Mouse (Mus musculus) heart, postnatal 0 days (tissue): ENCODE results near the gene Sbno2. TPM values are rescaled to one million over a fixed set of nuclear protein-coding genes. Genes with fewer than 3 reads are reported as not detected.

Experiments
- ATAC-seq: fragments of 200-750 bp; cut with Nextera tagmentation; 2 replicates; pipeline ENCODE4 v1.8.0; 2017; ENCODE audit warnings: low read depth, moderate number of reproducible peaks, moderate library complexity; ENCODE audit not compliant: insufficient read depth
- DNase-seq: peaks from one replicate; pipeline ENCODE4 v3.0.0-alpha.2; 2016; ENCODE audit warnings: low spot score
- H3K27ac ChIP-seq: fragments of 300-500 bp; sonication (generic); 2 replicates; pipeline ENCODE4 v1.5.1; 2014; ENCODE audit warnings: low read depth, mild to moderate bottlenecking
- H3K27me3 ChIP-seq: fragments of 300-500 bp; sonication (generic); 2 replicates; pipeline ENCODE4 v1.6.1; 2014; ENCODE audit warnings: low read length, mixed read lengths; ENCODE audit not compliant: control insufficient read depth, insufficient read depth
- H3K36me3 ChIP-seq: fragments of 300-500 bp; sonication (generic); replicated peaks from 2 replicates; pipeline ENCODE4 v1.6.1; 2014; ENCODE audit warnings: low read length, mixed read lengths; ENCODE audit not compliant: control insufficient read depth, insufficient read depth
- H3K4me1 ChIP-seq: fragments of 300-500 bp; sonication (generic); 2 replicates; pipeline ENCODE4 v1.6.1; 2014; ENCODE audit warnings: antibody characterized with exemption; ENCODE audit not compliant: control insufficient read depth, insufficient read depth
- H3K4me2 ChIP-seq: fragments of 300-500 bp; sonication (generic); 2 replicates; pipeline ENCODE4 v1.6.1; 2014; ENCODE audit warnings: low read depth, mild to moderate bottlenecking, low read length, moderate library complexity
- H3K4me3 ChIP-seq: fragments of 300-500 bp; sonication (generic); 2 replicates; pipeline ENCODE4 v1.5.1; 2014; ENCODE audit warnings: low read depth, low read length
- H3K9ac ChIP-seq: fragments of 300-500 bp; sonication (generic); replicated peaks from 2 replicates; pipeline ENCODE4 v1.6.1; 2014; ENCODE audit warnings: low read depth, low read length, mixed read lengths
- H3K9me3 ChIP-seq: fragments of 300-500 bp; sonication (generic); replicated peaks from 2 replicates; pipeline ENCODE4 v1.6.1; 2016; ENCODE audit warnings: low read length; ENCODE audit not compliant: control insufficient read depth
- CTCF ChIP-seq: IDR thresholded peaks from 2 replicates; pipeline ENCODE4 v1.5.1; 2016; ENCODE audit warnings: antibody characterized with exemption, control low read depth, low read depth
- EP300 ChIP-seq: IDR thresholded peaks from 2 replicates; pipeline ENCODE4 v1.6.1; 2016; ENCODE audit warnings: antibody characterized with exemption, low read depth
- WGBS: fragments of 180-500 bp; shearing (Covaris S2); extraction: QIAGEN DNeasy Blood & Tissue Kit; methylation state at CpG from one replicate; pipeline ENCODE4 v1.1.7; 2014; 5-methylcytosine and 5-hydroxymethylcytosine counted together
- polyA plus RNA-seq: library from polyadenylated mRNA; unstranded; fragments of >200 nt; fragmentation: Nextera tagmentation; extraction: Ambion mirVana; gene quantifications from 2 replicates; pipeline ENCODE4 v1.2.1, GENCODE M21; 2015
- total RNA-seq: library from RNA; depleted of rRNA; stranded (reverse); fragments of >200 nt; gene quantifications from 2 replicates; pipeline ENCODE4 v1.2.3, GENCODE M21; 2014; ENCODE audit warnings: low replicate concordance

Gene Sbno2
- total and polyA plus RNA-seq, 2 experiments from 2014 or later = 6.3 to 21.1 TPM

DNA sequence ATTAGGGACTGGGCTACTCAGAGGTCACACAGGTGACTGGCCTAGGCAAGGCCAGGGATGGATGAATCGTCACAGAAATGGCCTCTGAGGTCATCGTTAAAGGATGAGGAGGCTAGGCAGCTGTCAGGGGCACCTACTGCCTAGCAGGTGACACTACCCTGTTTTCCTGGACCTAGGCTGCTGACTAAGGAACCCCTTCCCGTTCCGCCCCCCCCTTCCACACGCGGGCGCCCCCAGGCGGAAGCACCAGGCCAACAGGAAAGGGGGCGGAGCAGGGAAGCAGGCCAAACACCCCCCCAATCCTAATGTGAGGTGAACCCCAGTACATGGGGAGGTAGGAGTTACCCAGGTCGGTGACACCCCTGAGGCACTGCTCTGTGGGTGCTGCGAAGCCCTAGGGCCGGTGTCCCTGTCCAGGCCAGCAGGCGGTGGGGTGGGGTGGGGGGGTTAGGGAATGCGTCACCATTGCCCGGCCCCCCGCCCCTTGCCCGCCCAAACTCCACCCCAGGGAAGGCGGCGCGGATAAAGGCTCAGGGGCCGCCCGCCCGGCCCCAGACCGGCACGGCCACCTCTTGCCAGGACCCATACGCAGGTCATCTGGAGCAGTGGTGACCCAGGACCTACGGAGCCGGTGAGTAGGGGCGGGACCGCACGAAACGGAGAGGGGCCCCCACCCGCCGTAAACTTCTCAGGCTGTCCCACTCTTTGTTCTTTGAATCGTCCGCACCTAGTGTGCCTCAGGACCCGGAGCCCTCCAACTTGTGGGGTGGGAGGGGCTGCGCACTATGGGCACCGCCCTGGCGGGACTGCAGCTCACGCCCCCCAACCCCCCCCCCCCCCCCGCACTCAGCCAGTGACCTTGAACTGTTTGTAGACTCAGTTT lies 42.6 kb upstream of the Sbno2 start, which contains the start of gene Midn:
TSS of gene Midn (plus strand) at position 554 of the 883 bp plus-strand sequence.
- Histone ChIP-seq H3K27me3 (no peaks in the 10 kb centered on the region), H3K36me3 (peaks cover 47% of the 10 kb centered on the region), H3K27ac (peak within 1 kb of the TSS; percentile 99), H3K4me1 (peaks cover 46% of the 10 kb centered on the region), H3K4me3 (peak within 1 kb of the TSS; percentile 90), H3K4me2 (peak within 1 kb of the TSS; percentile 85), H3K9me3 (no peaks in the 10 kb centered on the region), H3K9ac (peak within 1 kb of the TSS; percentile 95)
- WGBS = under 1% methylated on average over 35 of the region's 42 CpGs
- DNase-seq = peak; percentile 84
- TF ChIP-seq EP300 (peak; percentile 81), CTCF (peak; percentile 51)
- ATAC-seq = peak; percentile 37

DNA sequence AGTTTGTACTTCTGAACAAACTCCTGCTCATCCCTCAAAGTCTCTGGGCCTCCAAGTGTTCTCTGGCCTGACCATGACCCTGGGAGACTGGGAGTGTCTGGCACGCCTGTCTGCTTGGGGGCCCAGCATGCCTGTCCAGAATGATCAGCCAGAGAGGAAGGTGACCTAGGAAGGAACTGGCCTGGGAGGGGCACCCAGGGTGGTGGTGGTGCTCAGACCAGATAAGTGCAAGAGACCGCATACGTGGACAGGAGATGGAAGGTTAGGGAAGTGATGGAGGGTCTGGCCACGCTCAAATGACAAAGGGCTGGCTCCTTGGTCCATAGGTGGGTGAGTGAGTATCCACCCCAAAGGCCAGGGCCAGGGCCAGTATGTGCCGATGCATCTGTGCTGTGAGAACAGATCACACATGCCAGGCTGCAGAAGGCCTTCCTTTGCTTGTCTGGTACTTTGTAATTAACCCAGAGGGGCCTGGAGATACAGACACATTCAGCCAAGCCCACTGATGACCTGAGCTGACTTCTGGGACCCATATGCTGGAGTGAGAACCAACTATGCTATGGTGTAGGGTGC lies 41.9 kb upstream of the Sbno2 start:
- H3K9ac ChIP-seq = 0 out of 2 replicates have a peak overlapping the region, but pooled peaks have one; percentile 95
- H3K27ac ChIP-seq = peak overlapping the region; percentile 99

DNA sequence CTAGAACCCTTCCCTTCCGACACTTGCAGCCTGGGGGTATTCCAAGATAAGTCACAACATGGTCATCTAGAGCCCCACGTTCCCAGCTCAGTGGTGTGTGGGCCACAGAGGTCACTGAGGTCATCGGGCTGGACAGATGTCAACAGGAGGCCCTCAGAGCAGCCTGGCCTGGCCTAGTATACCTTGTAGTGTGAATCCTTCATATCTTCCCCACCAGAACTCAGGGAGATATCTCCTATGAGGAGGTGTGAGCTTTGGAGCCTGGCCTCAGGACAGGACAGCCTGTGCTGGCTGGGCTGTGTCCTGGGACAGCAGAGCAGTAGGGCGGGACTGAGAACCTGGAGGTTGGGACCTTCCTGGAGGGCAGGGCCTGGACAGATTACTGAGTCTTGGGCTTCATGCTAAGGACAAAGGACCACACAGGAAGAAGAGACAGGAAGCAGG lies 41.2 kb upstream of the Sbno2 start:
- Histone ChIP-seq H3K36me3 (peaks cover 36% of the 10 kb centered on the region), H3K27ac (peak overlapping the region; percentile 99), H3K9ac (peak overlapping the region; percentile 7; the same call in 1 of the 2 replicates), H3K4me3 (no peak overlapping the region), H3K4me1 (peaks cover 33% of the 10 kb centered on the region), H3K27me3 (no peaks in the 10 kb centered on the region), H3K9me3 (no peaks in the 10 kb centered on the region), H3K4me2 (0 out of 2 replicates have a peak overlapping the region, but pooled peaks have one; percentile 85)
- DNase-seq (peak; percentile 66), ATAC-seq (no peak)
- peak; percentile 77; the same call in 1 of the 2 replicates for TF ChIP-seq EP300
- no peak for TF ChIP-seq CTCF
- WGBS = 40% methylated on average over 4 of the region's 4 CpGs

More for the DNA sequence above, 41.9 kb upstream of the Sbno2 start:
- no peak for DNase-seq
- Histone ChIP-seq H3K4me1 (peaks cover 39% of the 10 kb centered on the region), H3K4me3 (peak overlapping the region; percentile 90; the same call in 1 of the 2 replicates), H3K36me3 (peaks cover 40% of the 10 kb centered on the region), H3K27me3 (no peaks in the 10 kb centered on the region), H3K4me2 (peak overlapping the region; percentile 85), H3K9me3 (no peaks in the 10 kb centered on the region)
- ATAC-seq = no peak
- TF ChIP-seq EP300 = no peak
- TF ChIP-seq CTCF = no peak
- 26% methylated on average over 5 of the region's 5 CpGs for WGBS

DNA sequence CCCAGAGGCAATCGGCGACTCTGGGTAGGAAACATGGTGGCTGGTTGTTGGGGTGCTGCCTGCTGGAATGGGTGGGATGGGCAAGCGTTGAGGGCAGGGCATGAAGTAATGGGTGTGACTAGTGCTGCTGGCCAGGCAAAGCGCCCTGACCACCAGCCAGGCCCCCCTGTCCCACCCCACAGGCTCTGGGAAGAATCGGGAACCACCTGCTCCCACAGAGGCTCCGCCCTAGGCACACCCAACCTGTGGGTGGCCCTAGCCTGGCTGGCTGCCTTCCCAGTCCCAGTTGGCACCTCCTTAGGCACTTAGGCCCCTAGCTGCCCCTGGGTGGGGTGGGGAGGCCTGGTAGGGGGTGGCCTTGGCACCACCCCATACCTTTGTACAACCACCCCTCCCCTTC lies 40.5 kb upstream of the Sbno2 start:
- DNase-seq (no peak), ATAC-seq (no peak)
- 67% methylated on average over 6 of the region's 6 CpGs for WGBS
- Histone ChIP-seq H3K36me3 (peaks cover 33% of the 10 kb centered on the region), H3K9me3 (no peaks in the 10 kb centered on the region), H3K4me3 (no peak overlapping the region), H3K4me1 (peaks cover 31% of the 10 kb centered on the region), H3K27me3 (no peaks in the 10 kb centered on the region), H3K9ac (peak overlapping the region; percentile 7; the same call in 1 of the 2 replicates), H3K4me2 (no peak overlapping the region), H3K27ac (peak overlapping the region; percentile 99)
- no peak for TF ChIP-seq EP300
- no peak for TF ChIP-seq CTCF

- ATAC-seq (no peak), DNase-seq (no peak)
- Histone ChIP-seq H3K4me2 (no peak overlapping the region), H3K9me3 (no peaks in the 10 kb centered on the region), H3K27ac (peak overlapping the region; percentile 99), H3K4me1 (peaks cover 31% of the 10 kb centered on the region), H3K9ac (no peak overlapping the region), H3K4me3 (no peak overlapping the region), H3K27me3 (no peaks in the 10 kb centered on the region), H3K36me3 (peaks cover 33% of the 10 kb centered on the region)
- TF ChIP-seq EP300 (no peak), CTCF (peak; percentile 69)
- 70% methylated on average over 20 of the region's 20 CpGs for WGBS
These were observed 39.8 kb upstream of the Sbno2 start for GRCm38 (mm10) chr10:80144864-80145838.
